Mouse (Mus musculus) MEL (cell line): Measurements from ENCODE around the gene Glod4. TPM values are rescaled to one million over a fixed set of nuclear protein-coding genes. Genes with fewer than 3 reads are reported as not detected.

Experiments used
- DNase-seq: peaks from one replicate; pipeline ENCODE4 v3.0.0; 2011; ENCODE audit warnings: low read depth, low spot score
- H3K27ac ChIP-seq: 2 replicates; pipeline ENCODE4 v1.5.1; 2012; ENCODE audit warnings: low read depth, mild to moderate bottlenecking, control low read depth, low read length, moderate library complexity; ENCODE audit not compliant: control insufficient read depth
- H3K27me3 ChIP-seq, 2 experiments: fragments of 150-350 bp in 1 of 2; sonication (generic) in 1 of 2; 2 replicates each; pipeline ENCODE4 v1.6.1; 2012; ENCODE audit warnings: low read length in 2 of 2, mild to moderate bottlenecking in 2 of 2, improper control_type of control experiment in 1 of 2, moderate library complexity in 1 of 2; ENCODE audit not compliant: insufficient read depth in 2 of 2, control insufficient read depth in 1 of 2
- H3K36me3 ChIP-seq, 2 experiments: 2 replicates each; pipeline ENCODE4 v1.6.1; 2012 to 2014; ENCODE audit warnings: low read length in 2 of 2, improper control_type of control experiment in 1 of 2, inconsistent platforms in 1 of 2, mild to moderate bottlenecking in 1 of 2; ENCODE audit not compliant: insufficient read depth in 2 of 2, control insufficient read depth in 1 of 2
- H3K4me1 ChIP-seq, 2 experiments: fragments of 150-350 bp in 1 of 2; sonication (generic) in 1 of 2; 2 replicates each; pipeline ENCODE4 v1.6.1; 2012; ENCODE audit warnings: low read length in 2 of 2, improper control_type of control experiment in 1 of 2, mild to moderate bottlenecking in 1 of 2; ENCODE audit not compliant: insufficient read depth in 2 of 2, control insufficient read depth in 1 of 2
- H3K4me3 ChIP-seq, 2 experiments: fragments of 150-350 bp in 1 of 2; sonication (generic) in 1 of 2; 2 replicates each; pipeline ENCODE4 v1.5.1; 2012; ENCODE audit warnings: low read depth in 2 of 2, low read length in 2 of 2, mild to moderate bottlenecking in 2 of 2, moderate library complexity in 2 of 2, control low read depth in 1 of 2, improper control_type of control experiment in 1 of 2; ENCODE audit not compliant: control insufficient read depth in 1 of 2, insufficient read depth in 1 of 2
- H3K79me2 ChIP-seq: 2 replicates; pipeline ENCODE4 v1.6.1; 2012; ENCODE audit warnings: mild to moderate bottlenecking, low read length, moderate library complexity; ENCODE audit not compliant: control insufficient read depth, poor library complexity, insufficient read depth
- H3K9ac ChIP-seq: 2 replicates; pipeline ENCODE4 v1.6.1; 2012; ENCODE audit warnings: low read depth, mild to moderate bottlenecking, control low read depth, low read length, moderate library complexity; ENCODE audit not compliant: control insufficient read depth, poor library complexity, severe bottlenecking
- H3K9me3 ChIP-seq: fragments of 150-350 bp; sonication (generic); replicated peaks from 2 replicates; pipeline ENCODE4 v1.6.1; 2012; ENCODE audit warnings: mild to moderate bottlenecking, low read length, improper control_type of control experiment, moderate library complexity; ENCODE audit not compliant: insufficient read depth
- BHLHE40 ChIP-seq: IDR thresholded peaks from 2 replicates; pipeline ENCODE4 v1.6.1; 2012; ENCODE audit warnings: low read depth, mild to moderate bottlenecking, inconsistent platforms, low read length, improper control_type of control experiment, borderline replicate concordance
- CHD1 ChIP-seq: IDR thresholded peaks from 2 replicates; pipeline ENCODE4 v1.6.1; 2012; ENCODE audit warnings: low read depth, mild to moderate bottlenecking, inconsistent platforms, low read length, improper control_type of control experiment
- ETS1 ChIP-seq: IDR thresholded peaks from 2 replicates; pipeline ENCODE4 v1.6.1; 2012; ENCODE audit warnings: low read depth, mild to moderate bottlenecking, inconsistent platforms, low read length, improper control_type of control experiment, moderate library complexity
- GATA1 ChIP-seq: IDR thresholded peaks from 2 replicates; pipeline ENCODE4 v1.6.1; 2011; ENCODE audit warnings: low read depth, low read length, improper control_type of control experiment
- JUND ChIP-seq: IDR thresholded peaks from 2 replicates; pipeline ENCODE4 v1.6.1; 2011; ENCODE audit warnings: low read depth, mild to moderate bottlenecking, improper control_type of control experiment, low read length
- MAFK ChIP-seq: IDR thresholded peaks from 2 replicates; pipeline ENCODE4 v1.6.1; 2011; ENCODE audit warnings: low read depth, mild to moderate bottlenecking, low read length, improper control_type of control experiment, borderline replicate concordance
- MXI1 ChIP-seq: IDR thresholded peaks from 2 replicates; pipeline ENCODE4 v1.6.1; 2011; ENCODE audit warnings: mild to moderate bottlenecking, low read depth, low read length, improper control_type of control experiment
- NELFE ChIP-seq: IDR thresholded peaks from 2 replicates; pipeline ENCODE4 v1.6.1; 2011; ENCODE audit warnings: low read depth, low read length, improper control_type of control experiment
- NRF1 ChIP-seq: IDR thresholded peaks from 2 replicates; pipeline ENCODE4 v1.6.1; 2014; ENCODE audit warnings: low read depth, mild to moderate bottlenecking, inconsistent platforms, low read length, improper control_type of control experiment, moderate library complexity; ENCODE audit not compliant: poor library complexity, insufficient read depth, severe bottlenecking
- POLR2AphosphoS2 ChIP-seq: IDR thresholded peaks from 2 replicates; pipeline ENCODE4 v1.6.1; 2011; ENCODE audit warnings: low read length, improper control_type of control experiment
- POLR2AphosphoS5 ChIP-seq: IDR thresholded peaks from 2 replicates; pipeline ENCODE4 v1.6.1; 2012; ENCODE audit warnings: low read depth, borderline replicate concordance, mild to moderate bottlenecking, inconsistent platforms, low read length, moderate library complexity, mixed read lengths
- RCOR1 ChIP-seq: IDR thresholded peaks from 2 replicates; pipeline ENCODE4 v1.6.1; 2012; ENCODE audit warnings: low read depth, mild to moderate bottlenecking, inconsistent platforms, low read length, improper control_type of control experiment
- SIN3A ChIP-seq: IDR thresholded peaks from 2 replicates; pipeline ENCODE4 v1.6.1; 2012; ENCODE audit warnings: low read length, improper control_type of control experiment, inconsistent platforms
- TAL1 ChIP-seq: IDR thresholded peaks from 2 replicates; pipeline ENCODE4 v1.6.1; 2012; ENCODE audit warnings: mild to moderate bottlenecking, inconsistent platforms, low read length, moderate library complexity, mixed read lengths
- TBP ChIP-seq: IDR thresholded peaks from 2 replicates; pipeline ENCODE4 v1.8.0; 2011; ENCODE audit warnings: low read depth, low read length, improper control_type of control experiment
- UBTF ChIP-seq: IDR thresholded peaks from 2 replicates; pipeline ENCODE4 v1.6.1; 2012; ENCODE audit warnings: low read depth, mild to moderate bottlenecking, inconsistent platforms, low read length, improper control_type of control experiment, moderate library complexity, borderline replicate concordance; ENCODE audit not compliant: insufficient read depth
- USF2 ChIP-seq, 2 experiments: IDR thresholded peaks; 2 replicates each; pipeline ENCODE4 v1.6.1; 2011 to 2012; ENCODE audit warnings: improper control_type of control experiment in 2 of 2, low read length in 2 of 2, borderline replicate concordance in 1 of 2, inconsistent platforms in 1 of 2, low read depth in 1 of 2, mild to moderate bottlenecking in 1 of 2; ENCODE audit not compliant: insufficient read depth in 1 of 2
- ZC3H11A ChIP-seq: IDR thresholded peaks from 2 replicates; pipeline ENCODE4 v1.6.1; 2012; ENCODE audit warnings: low read depth, mild to moderate bottlenecking, inconsistent platforms, low read length, improper control_type of control experiment
- ZKSCAN1 ChIP-seq: IDR thresholded peaks from 2 replicates; pipeline ENCODE4 v1.6.1; 2012; ENCODE audit warnings: low read depth, mild to moderate bottlenecking, inconsistent platforms, low read length, improper control_type of control experiment, moderate library complexity
- ZMIZ1 ChIP-seq: IDR thresholded peaks from 2 replicates; pipeline ENCODE4 v1.6.1; 2012; ENCODE audit warnings: low read depth, mild to moderate bottlenecking, inconsistent platforms, low read length, improper control_type of control experiment, moderate library complexity
- polyA plus RNA-seq, 2 experiments: library from polyadenylated mRNA; stranded (reverse) in 1 of 2; unstranded in 1 of 2; fragments of >175 nt in 1 of 2; fragments of >200 nt in 1 of 2; gene quantifications; 2 replicates each; pipeline versions ENCODE4 v1.2.1 to v1.2.4; 2012; ENCODE audit warnings: low replicate concordance in 2 of 2, low read depth in 1 of 2; ENCODE audit not compliant: insufficient read length in 2 of 2, insufficient read depth in 1 of 2, missing spikeins in 1 of 2
- total RNA-seq: library from RNA; depleted of rRNA; stranded (reverse); fragments of 300-350 nt; gene quantifications from 2 replicates; pipeline ENCODE4 v1.2.3, GENCODE M21; 2012

Glod4 gene
- total and polyA plus RNA-seq, 3 experiments = 63.9 to 139 TPM; not detected in 1

DNA sequence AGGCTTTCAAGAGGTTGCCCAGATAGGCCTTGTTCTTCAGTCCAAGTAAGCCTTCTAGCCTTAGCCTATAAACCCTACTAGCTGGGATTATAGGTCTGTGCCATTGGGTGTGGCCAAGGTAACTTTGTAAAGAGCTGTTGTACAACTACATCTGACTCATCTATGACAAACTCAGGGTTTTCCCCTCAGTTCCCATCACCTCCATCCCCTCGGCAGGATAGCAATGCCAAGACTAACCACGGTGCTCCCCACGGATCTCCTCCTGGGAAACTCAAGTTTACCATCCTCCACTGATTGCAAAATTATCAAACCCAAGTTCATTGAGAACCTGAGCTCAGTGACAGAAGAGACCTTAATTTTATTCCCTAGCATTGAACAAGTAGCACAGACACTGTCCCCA lies 7.4 kb downstream of the Glod4 start:
- no peaks in the 10 kb centered on the region for H3K79me2 ChIP-seq
- no peak for DNase-seq
- no peaks in the 10 kb centered on the region for H3K9me3 ChIP-seq
- TF ChIP-seq POLR2AphosphoS2 (no peak), BHLHE40 (no peak), UBTF (no peak), TAL1 (no peak), CHD1 (no peak), MXI1 (no peak), NRF1 (no peak), JUND (no peak), TBP (no peak), ZC3H11A (no peak), GATA1 (no peak), NELFE (no peak), MAFK (no peak), USF2 (IDR thresholded peaks at IDR 0.05; ENCODE audit: borderline replicate concordance in 1 of 2, insufficient read depth in 1 of 2, low read depth in 1 of 2, low read length in 2 of 2) (no peak), ZKSCAN1 (no peak), POLR2AphosphoS5 (no peak), ETS1 (no peak), SIN3A (no peak), RCOR1 (no peak), ZMIZ1 (no peak)
- no peak overlapping the region for H3K9ac ChIP-seq
- no peak overlapping the region for H3K27ac ChIP-seq
- no peaks in the 10 kb centered on the region for H3K4me1 ChIP-seq
- no peak overlapping the region for H3K4me3 ChIP-seq
- peaks cover 0 to 9% of the 10 kb centered on the region in 2 experiments; a peak in 2 of 4 replicates for H3K36me3 ChIP-seq
- H3K27me3 ChIP-seq = no peaks in the 10 kb centered on the region

DNA sequence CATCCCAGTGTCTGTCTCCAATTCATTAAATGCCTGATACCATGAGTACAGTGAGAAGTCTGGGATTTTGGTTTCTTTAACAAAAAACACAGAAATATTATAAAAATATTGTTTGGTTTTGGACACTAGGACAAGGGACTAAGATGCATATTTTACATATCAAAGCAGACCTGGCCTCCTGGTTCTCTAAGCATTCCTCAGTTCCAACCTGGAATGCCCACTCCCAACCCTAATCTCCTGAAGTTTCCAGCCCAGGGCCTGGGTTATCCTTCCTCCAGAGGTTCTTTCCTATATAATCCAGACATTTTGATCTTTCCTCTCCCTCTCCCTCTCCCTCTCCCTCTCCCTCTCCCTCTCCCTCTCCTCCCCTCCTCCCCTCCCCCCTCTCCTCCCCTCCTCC lies 18.5 kb downstream of the Glod4 start:
- Histone ChIP-seq H3K4me1 (peaks cover 0 to 2% of the 10 kb centered on the region in 2 experiments; a peak in 2 of 4 replicates), H3K36me3 (peaks cover 0 to 3% of the 10 kb centered on the region in 2 experiments; a peak in 3 of 4 replicates), H3K9me3 (no peaks in the 10 kb centered on the region), H3K27me3 (no peaks in the 10 kb centered on the region), H3K79me2 (no peaks in the 10 kb centered on the region), H3K27ac (no peak overlapping the region), H3K9ac (no peak overlapping the region), H3K4me3 (no peak overlapping the region)
- TF ChIP-seq ZKSCAN1 = no peak
- TF ChIP-seq ZC3H11A = no peak
- TF ChIP-seq TAL1 = no peak
- TF ChIP-seq MXI1 = no peak
- TF ChIP-seq JUND = no peak
- no peak for DNase-seq
